Mouse (Mus musculus) megakaryocyte progenitor cell, adult 5-6 weeks (primary cell): Measurements from ENCODE around the gene Kcnj12. TPM values are rescaled to one million over a fixed set of nuclear protein-coding genes. Genes with fewer than 3 reads are reported as not detected.

Source experiments
- ATAC-seq: replicated peaks from 2 replicates; pipeline ENCODE4 v1.8.0; 2016; ENCODE audit warnings: mild to moderate bottlenecking, moderate TSS enrichment, inconsistent platforms; ENCODE audit not compliant: poor library complexity
- total RNA-seq, 2 experiments: library from RNA; stranded (forward) in 1 of 2; stranded (reverse) in 1 of 2; fragments of 157-497, 149-512 nt in 1 of 2; fragments of 200-1000 nt in 1 of 2; gene quantifications; 2 replicates each; pipeline versions ENCODE4 v1.2.3 to v1.2.4; 2015 to 2017

The Kcnj12 gene
- total RNA-seq, 2 experiments from 2014 or later = not detected

GRCm38 (mm10) chr11:61024388-61024787 lies 2.0 kb downstream of the Kcnj12 start:
- ATAC-seq = no peak

- ATAC-seq = no peak
Measured at GRCm38 (mm10) chr11:61024996-61025395, 2.6 kb downstream of the Kcnj12 start.

GRCm38 (mm10) chr11:61025594-61025993 lies 3.2 kb downstream of the Kcnj12 start:
- no peak for ATAC-seq

GRCm38 (mm10) chr11:61026381-61026780 lies 4.0 kb downstream of the Kcnj12 start:
- ATAC-seq = no peak

- no peak for ATAC-seq
Measured at GRCm38 (mm10) chr11:61027160-61027559, 4.8 kb downstream of the Kcnj12 start.

- no peak for ATAC-seq
Measured at GRCm38 (mm10) chr11:61028211-61028950, 6.0 kb downstream of the Kcnj12 start.

GRCm38 (mm10) chr11:61029116-61029740 lies 6.9 kb downstream of the Kcnj12 start:
- ATAC-seq = no peak

- peak; percentile 31 for ATAC-seq
Measured at GRCm38 (mm10) chr11:61029864-61030595, 7.7 kb downstream of the Kcnj12 start.

- no peak for ATAC-seq
Measured at GRCm38 (mm10) chr11:61031137-61031536, 8.8 kb downstream of the Kcnj12 start.

- no peak for ATAC-seq
Measured at GRCm38 (mm10) chr11:61031658-61032445, 9.5 kb downstream of the Kcnj12 start.

- ATAC-seq = no peak
Measured at GRCm38 (mm10) chr11:61032481-61032880, 10.1 kb downstream of the Kcnj12 start.

GRCm38 (mm10) chr11:61033160-61033559 lies 10.8 kb downstream of the Kcnj12 start:
- no peak for ATAC-seq

GRCm38 (mm10) chr11:61036639-61037038 lies 14.3 kb downstream of the Kcnj12 start:
- ATAC-seq = no peak

- no peak for ATAC-seq
Measured at GRCm38 (mm10) chr11:61038277-61038782, 16.0 kb downstream of the Kcnj12 start.

GRCm38 (mm10) chr11:61040856-61041652 lies 18.7 kb downstream of the Kcnj12 start:
- no peak for ATAC-seq

- ATAC-seq = peak; percentile 62
Measured at GRCm38 (mm10) chr11:61042593-61042992, 20.2 kb downstream of the Kcnj12 start.

- ATAC-seq = no peak; the same call in 1 of the 2 replicates
Measured at GRCm38 (mm10) chr11:61043055-61043992, 21.0 kb downstream of the Kcnj12 start.

GRCm38 (mm10) chr11:61044741-61045140 lies 22.4 kb downstream of the Kcnj12 start:
- no peak for ATAC-seq

GRCm38 (mm10) chr11:61047441-61047840 lies 25.1 kb downstream of the Kcnj12 start:
- ATAC-seq = no peak
